Mouse (Mus musculus): ENCODE data around the gene Dus2. TPM values are rescaled to one million over a fixed set of nuclear protein-coding genes. Genes with fewer than 3 reads are reported as not detected.

Dus2 gene
- total RNA-seq, 4 experiments from 2014 or later, result 20.5 to 23.4 (median 21.8) TPM

GRCm38 (mm10) chr8:106044151-106044550, 53.0 kb downstream of the Dus2 start:
- DNase-seq (ENCODE audit: low spot score in 2 of 2), result no peak

DNA sequence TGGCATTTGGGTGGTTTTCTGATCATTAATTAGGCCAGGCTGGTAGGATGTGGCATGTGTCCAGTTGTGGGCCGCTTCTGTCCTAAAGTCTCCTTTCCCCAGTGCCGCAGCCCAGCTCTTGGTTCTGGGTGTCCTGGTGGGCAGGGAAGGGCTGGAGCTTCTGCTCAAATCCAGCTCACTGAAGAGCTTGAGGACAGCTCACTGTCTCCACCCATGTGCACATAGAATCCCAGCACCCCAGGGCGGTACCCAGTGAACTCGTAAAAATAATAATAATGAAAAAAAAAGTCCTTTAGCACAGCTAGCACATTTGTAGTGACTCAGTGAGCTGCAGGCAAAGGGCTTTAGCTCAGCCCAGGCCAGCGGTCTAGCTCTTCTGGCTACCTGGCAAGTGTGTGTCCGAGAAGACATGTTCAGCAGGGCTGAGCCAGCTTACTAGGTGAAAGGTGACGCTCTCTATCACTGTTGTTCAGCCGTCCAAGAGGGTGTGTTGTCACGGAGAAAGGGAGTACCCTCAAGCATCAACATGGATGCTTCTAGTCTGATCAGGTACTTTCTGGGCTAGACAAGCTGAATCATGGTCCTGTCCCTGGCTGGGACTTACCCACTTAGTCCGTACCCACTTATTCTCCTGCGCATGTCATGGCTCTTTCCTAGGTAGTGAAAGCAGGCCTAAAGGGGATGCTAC, 55.9 kb downstream of the Dus2 start:
- DNase-seq (ENCODE audit: low spot score in 2 of 2), result no peak

- no peak for DNase-seq (ENCODE audit: low spot score in 2 of 2)
These were observed 56.9 kb downstream of the Dus2 start for GRCm38 (mm10) chr8:106047854-106048630.

- no peak for DNase-seq (ENCODE audit: low spot score in 2 of 2)
These were observed 58.7 kb downstream of the Dus2 start for GRCm38 (mm10) chr8:106049840-106050239.

- DNase-seq (ENCODE audit: low spot score in 2 of 2), result no peak
These were observed 59.9 kb downstream of the Dus2 start for GRCm38 (mm10) chr8:106051068-106051467.

GRCm38 (mm10) chr8:106052510-106053089, 61.5 kb downstream of the Dus2 start:
- DNase-seq (ENCODE audit: low spot score in 2 of 2), result no peak

DNA sequence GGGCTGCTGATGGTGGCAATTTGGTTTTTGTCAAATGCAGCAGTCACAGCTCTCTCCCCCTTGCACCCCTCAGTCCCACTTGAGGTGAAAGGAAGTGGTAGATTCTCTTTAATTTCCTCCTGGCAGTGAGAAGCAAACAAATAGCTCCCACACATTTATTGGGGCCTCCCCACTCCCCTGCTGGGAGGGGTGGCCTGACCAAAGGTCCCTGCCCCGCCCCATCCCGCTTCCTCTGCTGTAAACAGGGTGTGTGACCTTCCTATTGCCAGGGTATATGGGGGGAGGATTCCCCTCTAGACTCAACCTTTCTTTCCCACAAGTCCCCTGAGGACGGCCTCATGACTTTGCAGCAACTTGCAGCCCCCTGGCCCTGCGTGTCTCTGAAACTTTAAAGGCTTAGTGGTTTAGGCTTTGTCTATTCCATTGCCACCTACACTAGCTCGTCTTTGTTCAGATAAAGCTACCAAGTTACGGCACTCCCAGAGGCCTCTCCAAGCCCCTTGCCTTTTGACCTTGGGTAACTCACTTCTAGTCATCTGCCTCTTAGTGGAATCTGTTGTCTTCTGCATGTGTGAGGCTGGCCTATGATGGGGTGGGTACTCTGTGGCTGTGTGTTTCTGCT, 63.2 kb downstream of the Dus2 start:
- no peak for DNase-seq (ENCODE audit: low spot score in 2 of 2)

GRCm38 (mm10) chr8:106055038-106055437, 63.9 kb downstream of the Dus2 start:
- no peak for DNase-seq (ENCODE audit: low spot score in 2 of 2)

DNA sequence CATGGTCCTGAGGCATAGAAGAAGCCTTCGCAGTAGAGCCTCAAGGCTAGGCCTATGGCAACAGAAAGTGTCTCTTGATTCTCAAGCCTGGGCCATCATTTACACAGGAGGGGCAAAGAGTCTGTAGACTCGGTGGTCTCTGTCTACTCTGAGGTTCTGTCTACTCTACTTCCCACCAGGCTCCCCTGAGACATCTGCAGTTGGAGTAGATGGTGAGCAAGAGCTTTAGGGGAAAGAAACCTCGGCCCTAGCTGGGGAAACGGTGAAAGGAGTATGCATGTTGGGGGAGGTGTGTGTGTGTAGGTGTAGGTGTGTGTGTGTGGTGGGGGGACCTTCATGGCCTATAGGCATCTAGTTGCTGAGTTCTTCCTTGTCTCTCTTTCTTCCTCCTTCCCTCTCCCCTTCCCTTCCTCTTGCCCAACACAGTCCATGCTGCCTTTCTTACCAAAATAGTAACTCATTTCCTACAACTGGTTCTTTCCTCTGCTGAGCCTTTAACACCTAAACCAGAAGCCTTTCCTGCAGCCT, 65.4 kb downstream of the Dus2 start:
- DNase-seq (ENCODE audit: low spot score in 2 of 2), result no peak

GRCm38 (mm10) chr8:106058731-106059612, 67.8 kb downstream of the Dus2 start, which contains the start of gene Nfatc3:
TSS of gene Nfatc3 (plus strand) at chr8:106058840.
- DNase-seq (ENCODE audit: low spot score in 2 of 2), result peak; percentile 94 to 95

- DNase-seq (ENCODE audit: low spot score in 2 of 2), result peak in 1 of 2 experiments; percentile 38
These were observed 68.7 kb downstream of the Dus2 start for GRCm38 (mm10) chr8:106059613-106060371.

DNA sequence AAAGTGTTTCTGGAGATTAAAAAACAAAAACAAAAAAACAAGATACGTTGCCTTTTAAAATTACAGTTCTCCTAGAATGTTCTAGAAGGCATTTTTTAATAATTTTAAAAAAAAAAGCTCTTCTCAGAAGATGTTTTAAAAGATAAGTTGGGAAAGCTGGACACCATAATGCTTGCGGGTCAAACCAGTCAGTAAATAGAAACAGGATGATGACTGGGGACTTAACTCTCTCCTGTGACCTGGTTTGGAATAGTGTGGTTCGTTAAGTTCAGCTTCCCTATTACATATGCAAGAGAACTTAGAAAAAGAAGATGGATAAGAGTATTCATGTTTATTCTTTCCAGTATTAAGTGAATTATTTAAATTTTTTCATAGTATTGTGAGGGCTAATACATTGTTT, 69.4 kb downstream of the Dus2 start:
- DNase-seq (ENCODE audit: low spot score in 2 of 2), result no peak

DNA sequence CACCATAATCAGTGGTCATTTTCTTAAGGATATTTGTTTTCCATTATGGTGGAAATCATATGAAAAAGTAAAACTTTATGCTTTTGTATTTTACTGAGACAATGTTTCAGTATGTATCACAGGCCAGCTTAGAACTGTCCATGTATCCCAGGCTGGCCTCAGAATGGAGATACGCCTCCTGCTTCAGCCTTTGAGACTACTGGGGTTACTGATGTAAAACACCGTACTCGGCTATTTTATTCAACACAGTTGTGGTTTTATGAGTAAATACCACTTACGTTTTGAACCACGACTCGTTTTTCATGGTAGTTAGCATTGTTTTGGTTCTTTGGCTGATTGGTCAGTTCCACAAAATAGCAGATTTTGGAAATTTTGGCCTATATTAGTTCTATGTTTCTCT, 70.5 kb downstream of the Dus2 start:
- no peak for DNase-seq (ENCODE audit: low spot score in 2 of 2)

DNA sequence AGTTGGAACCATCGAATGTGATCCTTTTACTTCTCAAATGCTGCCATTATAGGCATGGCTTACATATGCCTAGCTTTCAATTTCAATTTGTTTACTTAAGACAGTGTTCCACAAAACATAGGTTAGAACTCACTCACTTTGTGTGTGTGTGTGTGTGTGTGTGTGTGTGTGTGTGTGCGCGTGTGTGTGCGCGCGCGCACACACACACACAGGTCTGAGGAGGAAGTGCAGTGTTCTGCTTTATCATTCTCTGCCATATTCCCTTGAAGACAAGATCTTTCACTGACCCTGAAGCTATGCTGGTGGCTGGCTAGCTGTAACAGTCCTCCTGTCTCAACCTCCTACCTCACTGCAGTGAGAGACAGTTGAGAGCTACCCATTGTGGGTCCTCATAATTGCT, 71.9 kb downstream of the Dus2 start:
- no peak for DNase-seq (ENCODE audit: low spot score in 2 of 2)

DNA sequence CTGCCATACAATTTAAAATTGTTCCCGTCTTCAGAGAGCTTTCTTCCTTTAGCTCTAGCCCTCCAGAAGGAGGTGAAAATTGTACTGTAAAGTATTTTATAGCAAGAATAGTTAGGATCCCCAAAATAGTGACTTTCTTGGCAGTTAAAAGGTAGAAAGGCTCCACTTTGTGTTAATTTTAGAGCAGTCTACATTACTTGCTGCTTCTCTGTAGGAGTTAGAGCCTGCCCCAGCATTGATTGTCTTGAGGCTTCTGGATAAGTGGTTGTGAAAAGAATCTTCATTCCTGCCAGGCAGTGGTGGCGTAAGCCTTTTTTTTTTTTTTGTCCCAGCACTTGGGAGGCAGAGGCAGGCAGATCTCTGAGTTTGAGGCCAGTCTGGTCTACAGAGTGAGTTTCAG, 75.6 kb downstream of the Dus2 start:
- DNase-seq (ENCODE audit: low spot score in 2 of 2), result no peak

DNA sequence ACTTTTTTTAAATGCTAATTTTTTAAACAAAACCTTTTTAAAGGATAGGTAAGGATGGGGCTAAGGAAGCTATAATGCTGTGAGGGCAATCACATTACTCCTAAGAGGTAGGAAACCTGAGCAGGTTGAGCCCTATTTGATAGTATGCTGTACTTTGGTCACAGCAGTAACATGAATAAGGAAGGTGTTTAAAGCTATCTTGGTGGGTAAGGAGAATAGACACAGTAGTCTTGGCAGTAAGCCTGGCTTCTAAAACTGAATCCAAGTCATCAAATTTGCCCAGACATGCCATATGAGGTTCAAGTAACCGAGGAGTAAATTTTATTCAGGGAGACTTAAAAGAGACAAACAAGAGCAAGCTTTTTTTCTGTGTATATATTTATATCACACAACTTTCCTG, 78.4 kb downstream of the Dus2 start:
- no peak for DNase-seq (ENCODE audit: low spot score in 2 of 2)

DNA sequence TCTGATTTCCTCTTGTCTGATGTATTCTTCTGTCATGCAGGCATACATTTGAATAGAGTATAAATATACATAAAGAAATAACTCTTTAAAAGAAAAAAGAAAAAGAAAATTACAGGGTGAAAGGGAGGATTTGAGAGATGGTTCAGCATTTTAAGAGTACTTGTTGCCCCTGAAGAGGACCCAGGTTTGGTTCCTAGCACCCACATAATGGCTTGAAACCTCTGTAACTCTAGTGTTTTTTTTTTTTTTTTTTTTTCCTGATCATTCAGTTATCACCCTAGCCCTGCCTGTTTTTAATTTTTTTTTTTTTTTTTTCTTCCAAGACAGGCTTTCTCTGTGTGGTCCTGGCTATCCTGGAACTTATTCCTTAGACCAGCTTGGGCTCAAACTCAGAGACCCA, 81.0 kb downstream of the Dus2 start:
- DNase-seq (ENCODE audit: low spot score in 2 of 2), result no peak

- no peak for DNase-seq (ENCODE audit: low spot score in 2 of 2)
These were observed 83.1 kb downstream of the Dus2 start for GRCm38 (mm10) chr8:106074236-106074635.

DNA sequence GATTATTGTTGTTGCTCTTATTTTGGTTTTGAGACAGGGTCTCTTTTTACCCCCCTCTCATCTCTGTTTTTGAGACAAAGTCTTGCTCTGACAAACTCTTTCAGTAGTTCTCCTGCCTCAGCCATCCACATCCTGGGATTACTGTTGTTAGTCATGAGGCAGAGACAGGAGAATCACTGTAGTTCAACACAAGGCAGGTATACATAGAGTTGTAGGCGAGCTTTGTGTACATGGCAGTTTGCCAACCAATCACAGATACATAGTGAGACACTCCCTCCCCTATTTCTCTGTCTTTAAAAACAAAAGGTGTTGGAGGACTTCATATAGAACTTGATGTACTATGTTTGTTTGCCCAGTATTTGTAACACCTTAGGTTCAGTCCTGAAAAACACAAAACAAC, 83.5 kb downstream of the Dus2 start:
- no peak for DNase-seq (ENCODE audit: low spot score in 2 of 2)

Data from layer of hippocampus, adult 8-10 months (tissue).